Mouse (Mus musculus) embryo, embryonic 11.5 days (tissue): ENCODE results near the gene Pkd1l1.

ENCODE experiments used
- DNase-seq: peaks from one replicate; pipeline ENCODE4 v3.0.0-alpha.2; 2012; ENCODE audit warnings: low read depth, low spot score

Gene Pkd1l1

GRCm38 (mm10) chr11:8825413-8825812 is 147.7 kb downstream of the Pkd1l1 start:
- DNase-seq: no peak

- no peak for DNase-seq
Measured at GRCm38 (mm10) chr11:8821403-8821802, 151.7 kb downstream of the Pkd1l1 start.

GRCm38 (mm10) chr11:8817376-8817775 is 155.7 kb downstream of the Pkd1l1 start:
- no peak for DNase-seq

- DNase-seq: peak; percentile 46
Measured at GRCm38 (mm10) chr11:8814097-8814790, 158.8 kb downstream of the Pkd1l1 start.

- peak; percentile 46 for DNase-seq
Measured at GRCm38 (mm10) chr11:8811506-8812100, 161.5 kb downstream of the Pkd1l1 start.

- no peak for DNase-seq
Measured at GRCm38 (mm10) chr11:8809644-8810043, 163.4 kb downstream of the Pkd1l1 start.

GRCm38 (mm10) chr11:8807009-8807408 is 166.1 kb downstream of the Pkd1l1 start:
- no peak for DNase-seq

- DNase-seq: no peak
Measured at GRCm38 (mm10) chr11:8804178-8804577, 168.9 kb downstream of the Pkd1l1 start.

GRCm38 (mm10) chr11:8797486-8797885 is 175.6 kb downstream of the Pkd1l1 start:
- DNase-seq: peak; percentile 32

- no peak for DNase-seq
Measured at GRCm38 (mm10) chr11:8795031-8795430, 178.0 kb downstream of the Pkd1l1 start.

GRCm38 (mm10) chr11:8792146-8792545 is 180.9 kb downstream of the Pkd1l1 start:
- no peak for DNase-seq

- DNase-seq: no peak
Measured at GRCm38 (mm10) chr11:8789186-8789585, 183.9 kb downstream of the Pkd1l1 start.

- no peak for DNase-seq
Measured at GRCm38 (mm10) chr11:8787604-8788003, 185.5 kb downstream of the Pkd1l1 start.

- no peak for DNase-seq
Measured at GRCm38 (mm10) chr11:8784413-8784812, 188.7 kb downstream of the Pkd1l1 start.

- DNase-seq: no peak
Measured at GRCm38 (mm10) chr11:8782141-8782465, 191.0 kb downstream of the Pkd1l1 start.

- peak; percentile 37 for DNase-seq
Measured at GRCm38 (mm10) chr11:8781308-8782140, 191.5 kb downstream of the Pkd1l1 start.

- DNase-seq: no peak
Measured at GRCm38 (mm10) chr11:8779427-8779826, 193.6 kb downstream of the Pkd1l1 start.
